8 mouse cellular contexts compared by ENCODE assay signal in genomic region chr1:136344281-136344680, GRCm38 (mm10). TPM values are rescaled to one million over a fixed set of nuclear protein-coding genes. Genes with fewer than 3 reads are reported as not detected.
DNase-seq lines count a peak whose midpoint lies in the region; ATAC-seq and TF ChIP-seq lines count a peak whose summit lies in the region.

No protein-coding gene starts in this region.

- H3K27me3 ChIP-seq in embryonic facial prominence, embryonic 15.5 days: no peaks in the 10 kb centered on the region
- H3K27me3 ChIP-seq in limb, embryonic 11.5 days (ENCODE audit: control insufficient read depth, insufficient read depth, low read length): no peaks in the 10 kb centered on the region
- H3K27me3 ChIP-seq in neural tube, embryonic 14.5 days (ENCODE audit: control insufficient read depth, insufficient read depth, low read length): no peaks in the 10 kb centered on the region

- H3K36me3 ChIP-seq in embryonic facial prominence, embryonic 15.5 days: no peaks in the 10 kb centered on the region
- H3K36me3 ChIP-seq in limb, embryonic 11.5 days (ENCODE audit: control insufficient read depth, insufficient read depth, low read length): no peaks in the 10 kb centered on the region
- H3K36me3 ChIP-seq in neural tube, embryonic 14.5 days (ENCODE audit: control insufficient read depth, insufficient read depth, low read length): no peaks in the 10 kb centered on the region

- peak overlapping the region; percentile 81 for H3K4me3 ChIP-seq in layer of hippocampus, adult 2 months
- H3K4me3 ChIP-seq in embryonic facial prominence, embryonic 15.5 days (replicated peaks): peak overlapping the region; percentile 94
- peak overlapping the region; percentile 83 for H3K4me3 ChIP-seq in limb, embryonic 11.5 days (ENCODE audit: low read depth, low read length)
- H3K4me3 ChIP-seq in neural tube, embryonic 14.5 days (ENCODE audit: low read depth, low read length): peak overlapping the region; percentile 98

- peak overlapping the region; percentile 100; the same call in 1 of the 2 replicates for H3K27ac ChIP-seq in layer of hippocampus, adult 2 months
- no peak overlapping the region for H3K27ac ChIP-seq in embryonic facial prominence, embryonic 15.5 days (replicated peaks)
- no peak overlapping the region for H3K27ac ChIP-seq in limb, embryonic 11.5 days (replicated peaks; ENCODE audit: low read depth, low read length)
- 0 out of 2 replicates have a peak overlapping the region, but pooled peaks have one; percentile 28 for H3K27ac ChIP-seq in neural tube, embryonic 14.5 days (ENCODE audit: low read depth, low read length)

- no peak for ATAC-seq in embryonic facial prominence, embryonic 15.5 days (ENCODE audit: insufficient number of reproducible peaks, low FRiP score, low TSS enrichment, low read depth)
- no peak for ATAC-seq in limb, embryonic 11.5 days (ENCODE audit: insufficient number of reproducible peaks, low FRiP score, low TSS enrichment, low read depth)
- no peak for ATAC-seq in neural tube, embryonic 14.5 days (ENCODE audit: low read depth)

- H3K9ac ChIP-seq in embryonic facial prominence, embryonic 15.5 days: no peak overlapping the region
- H3K9ac ChIP-seq in limb, embryonic 11.5 days (ENCODE audit: low read length): no peak overlapping the region
- H3K9ac ChIP-seq in neural tube, embryonic 14.5 days (replicated peaks; ENCODE audit: low read depth, low read length): peak overlapping the region; percentile 99

- TF ChIP-seq CTCF in layer of hippocampus, adult 2 months (conservative IDR thresholded peaks at IDR 0.05): no peak

- 3% methylated on average over 1 of the region's 1 CpGs for WGBS in embryonic facial prominence, embryonic 15.5 days
- 0% methylated on average over 1 of the region's 1 CpGs for WGBS in limb, embryonic 11.5 days
- WGBS in neural tube, embryonic 14.5 days: 0% methylated on average over 1 of the region's 1 CpGs

- DNase-seq in layer of hippocampus, adult 2 months (ENCODE audit: low spot score in 2 of 2): no peak
- no peak for DNase-seq in layer of hippocampus, postnatal 25 days (ENCODE audit: extremely low spot score in 1 of 2, low spot score in 1 of 2)
- DNase-seq in limb, embryonic 11.5 days (ENCODE audit: low spot score): no peak
- DNase-seq in layer of hippocampus, postnatal 14 days (ENCODE audit: low spot score in 2 of 2): no peak
- DNase-seq in adrenal gland, adult 8-10 months: no peak
- DNase-seq in embryo, embryonic 11 days: no peak

- H3K4me2 ChIP-seq in embryonic facial prominence, embryonic 15.5 days (replicated peaks): peak overlapping the region; percentile 91
- H3K4me2 ChIP-seq in limb, embryonic 11.5 days (ENCODE audit: low read depth, severe bottlenecking): peak overlapping the region; percentile 76
- H3K4me2 ChIP-seq in neural tube, embryonic 14.5 days (ENCODE audit: low read depth, low read length): peak overlapping the region; percentile 60

- H3K4me1 ChIP-seq in embryonic facial prominence, embryonic 15.5 days: peaks cover 21% of the 10 kb centered on the region
- peaks cover 3% of the 10 kb centered on the region; the same call in 1 of the 2 replicates for H3K4me1 ChIP-seq in limb, embryonic 11.5 days (ENCODE audit: control insufficient read depth, insufficient read depth, low read length)
- H3K4me1 ChIP-seq in neural tube, embryonic 14.5 days (ENCODE audit: control insufficient read depth, insufficient read depth, low read length): peaks cover 28% of the 10 kb centered on the region

- no peaks in the 10 kb centered on the region for H3K9me3 ChIP-seq in embryonic facial prominence, embryonic 15.5 days (replicated peaks)
- H3K9me3 ChIP-seq in limb, embryonic 11.5 days (ENCODE audit: control insufficient read depth, low read length): no peaks in the 10 kb centered on the region
- H3K9me3 ChIP-seq in neural tube, embryonic 14.5 days (ENCODE audit: control insufficient read depth, low read length): no peaks in the 10 kb centered on the region

RNA-seq across cellular contexts. Expression of gene Camsap2, which starts 1.6 kb away (rescaled TPM):
- total RNA-seq in layer of hippocampus, adult 2 months (2021): 100 to 1,000 TPM; 132 to 141 TPM
- total RNA-seq in layer of hippocampus, postnatal 25 days (2021): 100 to 1,000 TPM; 132 to 142 TPM
- 11.2 and 12.4 TPM in 2 replicates for polyA plus RNA-seq in embryonic facial prominence, embryonic 15.5 days (2015; fragmentation: Nextera tagmentation; extraction: Ambion mirVana)
- polyA plus RNA-seq in limb, embryonic 11.5 days (2014; fragmentation: Nextera tagmentation; extraction: Ambion mirVana): 20.1 and 20.6 TPM in 2 replicates
- 64.6 and 65.6 TPM in 2 replicates for polyA plus RNA-seq in neural tube, embryonic 14.5 days (2014; fragmentation: Nextera tagmentation; extraction: Ambion mirVana)
- total RNA-seq in layer of hippocampus, postnatal 14 days (2021): 100 to 1,000 TPM; 152 to 155 TPM
- total RNA-seq in adrenal gland, adult 8-10 months (2022): 10 to 100 TPM; 31.6 to 46.8 (median 39.7) TPM

Comparison
In these comparisons a context has a peak if more than half of its experiments do, and no peak if none do; other contexts are left out.
1. H3K27ac ChIP-seq: peak in layer of hippocampus, adult 2 months (single experiment) and neural tube, embryonic 14.5 days (single experiment); none in embryonic facial prominence, embryonic 15.5 days (single experiment) and limb, embryonic 11.5 days (single experiment).
2. Peak in every context shown above with its lines, with median percentiles within 50 percentile points of each other: H3K4me3 ChIP-seq and H3K4me2 ChIP-seq.